Mouse (Mus musculus) stomach, postnatal 0 days (tissue): ENCODE measurements around the gene Ier5l.

Source experiments
- CTCF ChIP-seq: IDR thresholded peaks from 2 replicates; pipeline ENCODE4 v1.5.1; 2016; ENCODE audit warnings: antibody characterized with exemption, low read depth, mild to moderate bottlenecking, moderate library complexity
- EP300 ChIP-seq: optimal IDR thresholded peaks from 2 replicates; pipeline ENCODE3; 2016; ENCODE audit warnings: antibody characterized with exemption

DNA sequence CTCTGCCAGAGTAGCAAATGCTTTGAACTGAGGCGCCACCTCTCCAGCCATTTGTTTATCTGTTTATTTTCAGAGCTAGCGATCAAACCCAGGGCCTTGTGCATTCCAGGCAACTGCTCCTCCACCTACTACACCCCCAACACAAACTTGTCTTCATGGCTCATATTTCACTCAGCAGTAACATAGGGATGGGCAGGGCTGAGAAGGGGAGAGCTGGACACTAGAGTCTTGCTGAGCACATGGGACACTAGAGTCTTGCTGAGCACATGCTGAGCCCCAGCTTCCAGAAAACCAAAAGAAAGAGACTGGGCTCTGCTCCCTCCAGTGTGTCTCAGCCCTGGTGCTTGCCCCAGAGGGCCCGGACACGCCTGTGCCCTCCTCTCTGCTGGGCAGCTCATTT is 7.2 kb downstream of the Ier5l start:
- TF ChIP-seq CTCF (no peak), EP300 (no peak)
